Mouse (Mus musculus): ENCODE data around the gene Traf3.

The Traf3 gene

DNA sequence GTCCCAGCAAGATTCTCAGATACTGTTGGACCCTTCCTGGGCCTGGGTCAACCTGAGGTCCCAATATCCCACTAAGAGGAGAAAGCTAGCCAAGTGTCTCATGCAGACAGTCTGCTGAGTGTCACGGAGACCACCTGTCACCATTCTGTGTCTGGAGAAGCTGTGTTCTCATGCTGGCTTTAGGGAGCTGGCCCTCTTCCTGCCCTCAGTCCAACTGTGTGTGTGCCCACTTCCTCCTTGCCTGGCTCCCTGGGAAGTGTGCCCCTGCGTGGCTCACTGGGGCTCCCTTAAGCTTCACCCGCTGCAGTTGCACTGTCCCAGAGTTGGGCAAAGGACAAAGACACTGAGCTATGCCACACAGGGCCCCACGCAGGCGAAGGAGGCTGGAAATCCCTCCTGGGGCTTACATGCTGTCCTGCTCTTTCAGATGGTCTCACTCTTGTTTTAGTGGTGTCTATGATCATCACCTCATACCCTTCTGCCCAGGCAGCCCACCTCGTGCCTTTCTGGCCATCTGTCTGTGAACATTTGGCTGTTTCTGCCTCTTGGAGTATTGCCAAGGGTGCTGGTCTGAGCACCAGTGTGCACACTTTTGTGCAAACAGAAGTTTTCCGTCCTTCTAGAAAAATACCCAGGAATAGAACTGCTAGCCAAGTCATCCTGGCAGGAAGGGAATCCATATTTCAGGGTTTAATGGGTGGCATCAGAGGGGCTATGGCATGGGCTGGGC, 13.0 kb upstream of the Traf3 start:
- no peak for DNase-seq (ENCODE audit: low spot score in 2 of 2)

DNA sequence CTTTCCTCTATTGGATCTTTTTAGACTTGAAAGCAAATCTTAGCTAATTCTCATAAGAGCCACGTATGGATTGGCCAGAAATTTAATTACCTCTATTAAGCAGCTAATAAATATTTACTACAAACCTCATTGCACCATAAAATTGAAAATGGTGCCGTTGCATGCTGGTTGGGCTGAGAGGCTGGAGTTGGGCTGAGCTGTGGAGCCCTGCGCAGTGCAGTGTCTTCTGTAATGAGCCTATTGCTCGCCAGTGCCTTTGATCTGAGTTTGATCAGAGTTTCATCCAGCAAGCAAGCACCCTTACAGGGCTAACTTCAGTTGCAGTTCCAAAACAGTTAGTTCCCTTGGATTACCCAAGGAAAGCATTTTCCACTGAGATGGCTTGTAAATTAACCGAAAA, 12.2 kb upstream of the Traf3 start:
- DNase-seq (ENCODE audit: low spot score in 2 of 2): no peak

- DNase-seq (ENCODE audit: low spot score in 2 of 2): no peak
These were observed 11.5 kb upstream of the Traf3 start for GRCm38 (mm10) chr12:111154641-111155040.

GRCm38 (mm10) chr12:111155756-111156155, 10.4 kb upstream of the Traf3 start:
- DNase-seq (ENCODE audit: low spot score in 2 of 2): no peak

- DNase-seq (ENCODE audit: low spot score in 2 of 2): no peak
These were observed 6.3 kb upstream of the Traf3 start for GRCm38 (mm10) chr12:111159659-111160428.

DNA sequence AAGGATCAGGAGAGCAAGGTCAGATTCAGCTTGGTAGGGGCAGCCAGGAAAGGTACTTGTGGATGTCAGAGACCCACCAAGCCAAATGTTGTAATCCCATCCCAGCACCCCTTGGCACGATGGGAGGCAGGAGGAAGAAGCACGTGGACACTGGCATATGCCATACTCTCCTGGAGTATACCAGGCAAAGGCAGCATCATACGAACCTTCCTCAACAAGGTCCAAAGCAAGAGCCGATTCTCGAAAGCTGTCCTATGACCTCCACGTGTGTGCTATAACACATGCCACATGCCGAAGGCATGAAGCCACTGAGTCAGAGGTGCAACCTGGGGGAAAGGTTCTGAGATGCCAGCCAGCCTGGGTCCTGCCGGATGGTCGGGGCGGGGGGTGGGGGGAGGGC, 5.3 kb upstream of the Traf3 start:
- no peak for DNase-seq (ENCODE audit: low spot score in 2 of 2)

GRCm38 (mm10) chr12:111161943-111162311, 4.2 kb upstream of the Traf3 start:
- DNase-seq (ENCODE audit: low spot score in 2 of 2): no peak

GRCm38 (mm10) chr12:111162312-111163061, 3.7 kb upstream of the Traf3 start:
- peak in 1 of 2 experiments; percentile 59 for DNase-seq (ENCODE audit: low spot score in 2 of 2)

- DNase-seq (ENCODE audit: low spot score in 2 of 2): peak; percentile 70 to 91
These were observed 1.8 kb upstream of the Traf3 start for GRCm38 (mm10) chr12:111164310-111164751.

DNA sequence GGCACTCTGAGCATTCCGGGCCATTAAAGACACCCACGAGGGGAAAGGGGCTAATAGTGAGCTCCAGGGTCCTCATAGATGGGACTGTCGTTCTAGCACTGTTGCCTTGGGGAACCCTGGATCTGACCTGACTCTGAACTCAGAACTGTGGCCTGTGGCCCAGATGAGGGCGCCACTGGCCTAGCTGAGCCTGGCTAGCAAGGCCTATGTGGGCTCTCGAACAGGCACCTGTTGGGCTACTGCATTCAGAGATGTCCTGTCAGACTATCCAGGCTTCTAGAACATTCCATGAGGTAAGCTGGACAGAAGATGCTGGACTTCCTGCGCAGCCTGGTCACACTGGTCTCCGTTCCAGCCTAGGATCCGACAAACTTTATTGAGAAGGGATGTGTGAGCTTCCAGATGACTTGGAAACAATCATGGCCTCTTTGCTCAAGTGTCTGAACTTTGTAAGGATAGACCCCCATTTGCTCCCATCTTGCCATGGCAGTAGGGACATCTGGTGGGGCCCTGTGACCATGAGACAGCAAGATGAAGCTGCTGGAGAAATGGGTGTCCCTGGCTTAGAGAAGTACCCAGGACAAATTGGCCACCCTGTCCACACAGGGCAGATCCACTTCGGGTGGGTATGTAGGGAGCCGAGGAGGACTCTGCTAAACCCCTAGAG, 891 bp upstream of the Traf3 start:
- DNase-seq (ENCODE audit: low spot score in 2 of 2): peak in 1 of 2 experiments; percentile 28

- no peak for DNase-seq (ENCODE audit: low spot score in 2 of 2)
These were observed 615 bp downstream of the Traf3 start for GRCm38 (mm10) chr12:111166681-111167289.

DNA sequence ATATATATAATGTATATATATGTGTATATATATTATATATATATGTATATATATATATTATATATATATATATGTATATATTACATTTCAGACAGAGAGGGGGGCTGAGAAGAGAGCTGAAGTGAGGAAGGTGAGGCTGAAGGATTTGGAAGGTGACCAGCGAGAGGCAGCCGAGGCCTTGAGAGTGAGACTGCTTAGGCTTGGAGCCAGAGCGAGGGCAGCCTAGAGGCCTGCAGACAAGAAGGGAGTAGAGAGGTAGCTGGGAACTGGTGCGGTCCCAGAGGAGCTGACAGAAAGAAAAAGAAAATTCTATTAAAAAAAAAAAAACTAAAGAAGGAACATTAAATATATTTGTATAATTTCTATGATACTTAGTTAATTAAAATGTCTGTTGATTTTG, 2.7 kb downstream of the Traf3 start:
- DNase-seq (ENCODE audit: low spot score in 2 of 2): no peak

DNA sequence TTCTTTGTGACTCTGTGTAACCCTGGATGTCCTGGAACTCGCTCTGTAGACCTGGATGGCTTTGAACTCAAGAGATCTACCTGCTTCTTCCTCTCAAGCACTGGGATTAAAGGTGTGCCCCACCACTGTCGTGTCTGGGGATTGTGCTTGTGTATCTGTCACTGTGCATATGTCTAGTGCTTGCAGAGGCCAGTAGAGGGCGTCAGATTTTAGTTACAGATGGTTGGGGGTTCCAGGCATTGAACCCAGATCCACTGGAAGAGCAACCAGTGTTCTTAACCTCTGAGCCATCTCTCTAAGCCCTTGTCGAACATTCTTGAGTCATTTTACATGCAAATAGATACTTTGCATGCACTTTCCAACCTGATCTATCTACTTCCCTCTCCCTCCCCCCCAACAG, 12.6 kb downstream of the Traf3 start:
- no peak for DNase-seq (ENCODE audit: low spot score in 2 of 2)

DNA sequence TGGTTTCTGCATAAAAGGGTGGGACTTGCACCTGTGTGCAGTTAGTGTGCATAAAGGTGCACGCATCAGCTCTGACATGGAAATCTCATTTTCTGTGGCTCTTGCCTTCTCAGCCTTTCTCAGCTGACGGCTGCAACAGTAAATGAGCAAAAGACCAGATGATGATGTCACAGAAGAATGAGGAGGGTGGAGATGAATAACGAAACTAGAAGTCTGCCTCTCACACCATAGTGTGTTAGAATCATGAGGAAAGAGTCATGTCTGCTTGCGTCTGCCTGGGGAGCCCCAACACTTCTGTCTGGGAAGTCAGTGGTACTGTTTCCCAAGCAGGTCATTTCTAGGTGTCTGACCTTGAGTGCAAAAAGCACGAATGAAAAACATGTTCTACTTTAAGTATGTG, 15.7 kb downstream of the Traf3 start:
- DNase-seq (ENCODE audit: low spot score in 2 of 2): no peak

DNA sequence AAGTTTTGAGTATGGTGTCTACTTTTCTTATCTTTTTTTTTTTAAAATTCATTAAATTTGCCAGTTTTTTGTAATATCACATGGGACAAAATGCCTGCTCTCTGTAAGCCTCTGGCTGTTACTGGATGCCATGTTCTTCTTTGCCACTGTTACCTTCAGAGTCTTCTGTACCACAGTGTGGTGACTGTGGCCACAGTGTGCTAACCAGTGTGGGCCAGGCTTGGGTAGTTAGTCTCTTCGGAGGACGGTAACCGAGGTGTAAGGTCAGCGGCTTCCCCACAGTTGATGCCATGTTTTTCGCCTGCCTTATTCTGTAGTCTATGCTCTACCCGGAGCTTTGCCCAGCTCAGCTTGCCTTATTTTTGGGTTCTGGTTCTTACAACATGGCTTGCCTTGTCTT, 16.2 kb downstream of the Traf3 start:
- DNase-seq (ENCODE audit: low spot score in 2 of 2): no peak

DNA sequence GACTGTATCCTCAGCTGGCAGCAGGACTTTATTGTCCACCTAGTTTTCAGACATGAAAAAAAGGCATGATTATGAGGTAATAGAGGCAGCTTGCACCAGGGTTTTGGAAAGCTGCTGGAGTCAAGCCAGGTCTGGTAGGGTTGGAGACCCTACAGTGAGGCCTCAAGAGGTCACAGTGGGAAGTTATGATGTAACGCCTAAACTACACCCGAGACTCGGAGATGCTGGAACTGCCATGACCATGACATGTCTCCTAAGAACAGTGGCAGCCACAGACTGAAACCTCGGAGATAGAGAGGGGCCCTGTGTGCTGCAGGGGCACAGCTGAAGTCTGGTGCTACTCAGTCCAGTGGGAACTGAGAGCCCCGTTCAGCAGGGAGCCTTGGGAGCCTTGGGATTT, 18.3 kb downstream of the Traf3 start, which contains the start of gene 4930595D18Rik:
4930595D18Rik (minus strand) TSS at position 16 of the 400 bp plus-strand sequence.
- DNase-seq (ENCODE audit: low spot score in 2 of 2): no peak

DNA sequence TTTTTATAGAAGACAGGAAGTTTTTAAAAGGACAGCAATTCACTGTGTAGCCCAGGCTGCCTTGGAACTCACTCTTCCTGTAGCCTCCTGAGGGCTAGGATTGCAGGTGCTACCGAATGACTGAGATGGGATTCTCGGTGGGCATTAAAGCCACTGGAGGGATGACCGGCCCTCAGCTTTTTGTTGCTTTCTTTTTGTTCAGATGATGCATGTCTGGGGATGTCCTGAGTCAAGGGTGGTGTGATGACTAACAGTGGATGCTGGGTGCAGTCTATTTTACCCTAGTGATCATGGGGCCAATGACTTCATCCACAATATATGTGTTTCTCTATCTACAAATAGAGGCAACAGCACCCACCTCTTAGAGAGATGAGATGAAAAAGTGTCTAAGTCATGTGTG, 20.8 kb downstream of the Traf3 start:
- DNase-seq (ENCODE audit: low spot score in 2 of 2): no peak

DNA sequence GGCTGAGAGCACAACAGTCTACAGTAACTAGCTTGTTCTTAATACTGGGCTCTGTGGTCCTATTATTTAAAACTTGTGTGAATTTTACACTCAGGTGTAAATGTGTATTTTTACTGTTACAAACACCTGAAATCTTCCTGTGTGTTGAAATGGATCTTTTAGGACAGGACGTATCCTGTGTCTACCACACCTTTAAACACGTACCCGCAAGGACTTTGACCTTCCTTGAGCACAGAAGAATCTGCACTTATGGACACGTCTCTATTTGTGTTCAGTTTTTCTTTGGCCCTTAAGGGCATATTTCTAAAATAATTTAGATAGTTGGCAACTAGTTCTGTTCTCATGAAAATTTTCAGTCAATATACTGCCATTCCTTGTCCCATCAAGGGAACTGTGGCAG, 22.1 kb downstream of the Traf3 start:
- DNase-seq (ENCODE audit: low spot score in 2 of 2): no peak

- DNase-seq (ENCODE audit: low spot score in 2 of 2): no peak
These were observed 24.2 kb downstream of the Traf3 start for GRCm38 (mm10) chr12:111190355-111190754.

DNA sequence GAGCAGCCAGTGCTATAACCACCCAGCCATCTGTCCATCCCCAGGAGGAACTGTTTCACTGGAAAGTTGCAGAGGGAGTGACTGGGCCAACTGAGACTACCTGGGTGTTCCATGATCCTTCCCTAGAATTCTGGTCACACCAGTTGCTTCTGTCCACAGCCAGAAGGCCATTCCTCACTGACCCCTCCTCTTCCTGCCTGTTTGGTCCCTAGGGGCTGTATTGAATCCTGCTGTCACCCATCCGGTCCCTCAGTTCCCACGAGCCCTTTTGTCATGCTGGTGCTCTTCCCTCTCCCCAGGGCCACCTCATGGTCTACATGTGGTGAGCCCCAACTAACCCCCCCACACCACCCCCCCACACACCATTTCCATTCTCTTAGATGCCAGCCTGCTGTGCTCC, 24.7 kb downstream of the Traf3 start:
- no peak for DNase-seq (ENCODE audit: low spot score in 2 of 2)

DNA sequence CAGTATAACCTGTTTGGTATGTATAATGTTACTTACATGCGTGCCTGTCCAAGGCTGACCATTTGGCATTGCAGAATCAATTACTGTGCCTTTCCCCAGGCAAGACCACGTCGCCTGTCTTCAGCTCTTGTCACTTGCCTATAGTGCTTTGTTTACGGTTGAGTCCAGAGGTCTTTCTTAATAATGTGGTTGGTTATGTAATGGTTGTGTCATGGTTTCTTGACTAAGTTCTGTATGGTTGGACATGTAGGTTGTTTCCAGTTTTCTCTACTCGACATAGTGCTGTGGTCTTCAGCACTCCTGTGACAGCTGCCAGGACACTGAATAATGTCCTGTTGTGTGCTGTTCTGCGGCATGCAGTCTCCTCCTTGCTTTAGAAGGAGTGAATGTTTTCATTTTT, 26.6 kb downstream of the Traf3 start:
- DNase-seq (ENCODE audit: low spot score in 2 of 2): no peak

- no peak for DNase-seq (ENCODE audit: low spot score in 2 of 2)
These were observed 27.2 kb downstream of the Traf3 start for GRCm38 (mm10) chr12:111193331-111193730.
